Mouse (Mus musculus) heart, postnatal 0 days (tissue): ENCODE data around the gene Ctsll3.

ENCODE experiments used
- CTCF ChIP-seq: IDR thresholded peaks from 2 replicates; pipeline ENCODE4 v1.5.1; 2016; ENCODE audit warnings: antibody characterized with exemption, control low read depth, low read depth
- EP300 ChIP-seq: IDR thresholded peaks from 2 replicates; pipeline ENCODE4 v1.6.1; 2016; ENCODE audit warnings: antibody characterized with exemption, low read depth

DNA sequence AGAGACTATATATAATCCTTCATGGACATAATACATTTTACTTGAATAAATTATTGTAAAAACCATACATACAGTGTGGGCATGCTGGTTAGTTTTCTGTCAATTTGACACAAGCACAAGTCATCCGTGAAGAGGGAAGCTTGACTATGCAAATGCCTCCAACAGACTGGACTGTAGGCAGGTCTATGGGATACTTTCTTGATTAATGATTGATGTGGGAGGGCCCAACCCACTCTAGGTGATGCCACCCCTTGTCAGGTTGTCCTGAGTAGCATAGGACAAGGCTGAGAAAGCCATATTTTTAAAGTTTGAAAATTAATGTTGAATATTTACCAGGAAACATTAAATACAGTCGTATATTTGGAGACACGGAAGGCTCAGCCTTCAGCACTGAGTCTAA lies 22.1 kb downstream of the Ctsll3 start:
- TF ChIP-seq CTCF (no peak), EP300 (no peak)
